Mouse (Mus musculus) stomach, embryonic 15.5 days (tissue): ENCODE results near the gene Col4a1. TPM values are rescaled to one million over a fixed set of nuclear protein-coding genes. Genes with fewer than 3 reads are reported as not detected.
A peak's percentile ranks its signal among the peaks of the same experiment; 100 is the strongest.

ENCODE experiments used
- ATAC-seq: fragments of 200-750 bp; cut with Nextera tagmentation; 2 replicates; pipeline ENCODE4 v1.8.0; 2017; ENCODE audit warnings: low read depth, moderate number of reproducible peaks, moderate TSS enrichment; ENCODE audit not compliant: insufficient read depth, low FRiP score
- H3K27ac ChIP-seq: fragments of 300-500 bp; sonication (generic); 2 replicates; pipeline ENCODE4 v1.5.1; 2015; ENCODE audit warnings: mild to moderate bottlenecking, inconsistent platforms
- H3K27me3 ChIP-seq: fragments of 300-500 bp; sonication (generic); replicated peaks from 2 replicates; pipeline ENCODE4 v1.6.1; 2015; ENCODE audit warnings: inconsistent platforms
- H3K36me3 ChIP-seq: fragments of 300-500 bp; sonication (generic); 2 replicates; pipeline ENCODE4 v1.6.1; 2015; ENCODE audit warnings: inconsistent platforms
- H3K4me1 ChIP-seq: fragments of 300-500 bp; sonication (generic); 2 replicates; pipeline ENCODE4 v1.6.1; 2015; ENCODE audit warnings: inconsistent platforms
- H3K4me2 ChIP-seq: fragments of 300-500 bp; sonication (generic); 2 replicates; pipeline ENCODE4 v1.6.1; 2015; ENCODE audit warnings: mild to moderate bottlenecking, inconsistent platforms
- H3K4me3 ChIP-seq: fragments of 300-500 bp; sonication (generic); replicated peaks from 2 replicates; pipeline ENCODE4 v1.5.1; 2015; ENCODE audit warnings: inconsistent platforms
- H3K9ac ChIP-seq: fragments of 300-500 bp; sonication (generic); 2 replicates; pipeline ENCODE4 v1.6.1; 2015; ENCODE audit warnings: inconsistent platforms
- H3K9me3 ChIP-seq: fragments of 300-500 bp; sonication (generic); 2 replicates; pipeline ENCODE4 v1.6.1; 2016; ENCODE audit warnings: inconsistent platforms
- WGBS: fragments of 180-500 bp; shearing (Covaris S2); methylation state at CpG from one replicate; pipeline ENCODE4 v1.1.7; 2015; 5-methylcytosine and 5-hydroxymethylcytosine counted together
- polyA plus RNA-seq: library from polyadenylated mRNA; unstranded; fragments of >200 nt; fragmentation: Nextera tagmentation; extraction: Ambion mirVana; gene quantifications from 2 replicates; pipeline ENCODE4 v1.2.1, GENCODE M21; 2015

Gene Col4a1
- polyA plus RNA-seq, 1 experiment from 2014 or later: 191 TPM

- Histone ChIP-seq H3K4me2 (no peak overlapping the region), H3K36me3 (peaks cover 14% of the 10 kb centered on the region), H3K4me3 (no peak overlapping the region), H3K27me3 (no peaks in the 10 kb centered on the region), H3K4me1 (peaks cover 20% of the 10 kb centered on the region; the same call in 1 of the 2 replicates), H3K9me3 (no peaks in the 10 kb centered on the region), H3K27ac (no peak overlapping the region), H3K9ac (no peak overlapping the region)
- WGBS: 45% methylated on average over 7 of the region's 7 CpGs
- no peak for ATAC-seq
Observed at GRCm38 (mm10) chr8:11248712-11249111, 63.9 kb downstream of the Col4a1 start.

GRCm38 (mm10) chr8:11241488-11241887 lies 71.1 kb downstream of the Col4a1 start:
- Histone ChIP-seq H3K36me3 (peaks cover 40% of the 10 kb centered on the region), H3K9me3 (no peaks in the 10 kb centered on the region), H3K4me1 (no peaks in the 10 kb centered on the region), H3K4me2 (no peak overlapping the region), H3K4me3 (no peak overlapping the region), H3K27me3 (no peaks in the 10 kb centered on the region), H3K9ac (no peak overlapping the region), H3K27ac (no peak overlapping the region)
- WGBS: 38% methylated on average over 2 of the region's 2 CpGs
- no peak for ATAC-seq

- Histone ChIP-seq H3K27ac (no peak overlapping the region), H3K4me2 (no peak overlapping the region), H3K36me3 (peaks cover 23% of the 10 kb centered on the region), H3K27me3 (no peaks in the 10 kb centered on the region), H3K4me3 (no peak overlapping the region), H3K9me3 (no peaks in the 10 kb centered on the region), H3K4me1 (no peaks in the 10 kb centered on the region), H3K9ac (no peak overlapping the region)
- no peak for ATAC-seq
- WGBS: 85% methylated on average over 6 of the region's 6 CpGs
Observed at GRCm38 (mm10) chr8:11234879-11235210, 77.8 kb downstream of the Col4a1 start.

GRCm38 (mm10) chr8:11234151-11234878 lies 78.3 kb downstream of the Col4a1 start:
- Histone ChIP-seq H3K36me3 (peaks cover 21% of the 10 kb centered on the region; the same call in 1 of the 2 replicates), H3K4me1 (no peaks in the 10 kb centered on the region), H3K27ac (0 out of 2 replicates have a peak overlapping the region, but pooled peaks have one; percentile 9), H3K9me3 (no peaks in the 10 kb centered on the region), H3K27me3 (no peaks in the 10 kb centered on the region), H3K4me2 (no peak overlapping the region), H3K4me3 (no peak overlapping the region), H3K9ac (no peak overlapping the region)
- WGBS: 46% methylated on average over 10 of the region's 10 CpGs
- ATAC-seq: no peak

GRCm38 (mm10) chr8:11233009-11233408 lies 79.6 kb downstream of the Col4a1 start:
- Histone ChIP-seq H3K27me3 (no peaks in the 10 kb centered on the region), H3K4me2 (no peak overlapping the region), H3K4me1 (no peaks in the 10 kb centered on the region), H3K9me3 (no peaks in the 10 kb centered on the region), H3K9ac (no peak overlapping the region), H3K27ac (no peak overlapping the region), H3K36me3 (peaks cover 17% of the 10 kb centered on the region; the same call in 1 of the 2 replicates), H3K4me3 (no peak overlapping the region)
- no peak for ATAC-seq
- WGBS: 67% methylated on average over 4 of the region's 4 CpGs

- no peak overlapping the region for H3K27ac ChIP-seq
- H3K9ac ChIP-seq: no peak overlapping the region
- peaks cover 24% of the 10 kb centered on the region; the same call in 1 of the 2 replicates for H3K36me3 ChIP-seq
- H3K4me2 ChIP-seq: no peak overlapping the region
- H3K9me3 ChIP-seq: no peaks in the 10 kb centered on the region
- WGBS: 56% methylated on average over 4 of the region's 4 CpGs
- no peaks in the 10 kb centered on the region for H3K4me1 ChIP-seq
- ATAC-seq: no peak
- H3K27me3 ChIP-seq: no peaks in the 10 kb centered on the region
- no peak overlapping the region for H3K4me3 ChIP-seq
Observed at GRCm38 (mm10) chr8:11230277-11230676, 82.3 kb downstream of the Col4a1 start.

GRCm38 (mm10) chr8:11227421-11227820 lies 85.2 kb downstream of the Col4a1 start:
- H3K9ac ChIP-seq: no peak overlapping the region
- H3K27me3 ChIP-seq: no peaks in the 10 kb centered on the region
- peaks cover 35% of the 10 kb centered on the region for H3K36me3 ChIP-seq
- WGBS: 48% methylated on average over 7 of the region's 7 CpGs
- no peaks in the 10 kb centered on the region for H3K9me3 ChIP-seq
- no peaks in the 10 kb centered on the region for H3K4me1 ChIP-seq
- H3K4me2 ChIP-seq: no peak overlapping the region
- no peak for ATAC-seq
- H3K27ac ChIP-seq: no peak overlapping the region
- no peak overlapping the region for H3K4me3 ChIP-seq

GRCm38 (mm10) chr8:11225577-11226434 lies 86.8 kb downstream of the Col4a1 start:
- no peaks in the 10 kb centered on the region for H3K4me1 ChIP-seq
- H3K4me2 ChIP-seq: no peak overlapping the region
- ATAC-seq: no peak
- H3K4me3 ChIP-seq: no peak overlapping the region
- peaks cover 34% of the 10 kb centered on the region for H3K36me3 ChIP-seq
- no peaks in the 10 kb centered on the region for H3K27me3 ChIP-seq
- 84% methylated on average over 13 of the region's 13 CpGs for WGBS
- H3K27ac ChIP-seq: no peak overlapping the region
- H3K9ac ChIP-seq: no peak overlapping the region
- no peaks in the 10 kb centered on the region for H3K9me3 ChIP-seq

- H3K36me3 ChIP-seq: peaks cover 34% of the 10 kb centered on the region
Observed at GRCm38 (mm10) chr8:11224178-11224577, 88.4 kb downstream of the Col4a1 start.

GRCm38 (mm10) chr8:11221353-11221752 lies 91.3 kb downstream of the Col4a1 start:
- Histone ChIP-seq H3K4me3 (no peak overlapping the region), H3K36me3 (peaks cover 39% of the 10 kb centered on the region), H3K4me1 (no peaks in the 10 kb centered on the region), H3K27ac (no peak overlapping the region), H3K9ac (no peak overlapping the region), H3K27me3 (no peaks in the 10 kb centered on the region), H3K4me2 (no peak overlapping the region), H3K9me3 (no peaks in the 10 kb centered on the region)
- ATAC-seq: no peak
- WGBS: 80% methylated on average over 5 of the region's 5 CpGs

More at GRCm38 (mm10) chr8:11224178-11224577, 88.4 kb downstream of the Col4a1 start:
- Histone ChIP-seq H3K4me2 (no peak overlapping the region), H3K27me3 (no peaks in the 10 kb centered on the region), H3K4me1 (no peaks in the 10 kb centered on the region), H3K4me3 (no peak overlapping the region), H3K27ac (no peak overlapping the region), H3K9ac (no peak overlapping the region), H3K9me3 (no peaks in the 10 kb centered on the region)
- 73% methylated on average over 7 of the region's 7 CpGs for WGBS
- ATAC-seq: no peak

- H3K4me3 ChIP-seq: no peak overlapping the region
- H3K36me3 ChIP-seq: peaks cover 39% of the 10 kb centered on the region
- no peak overlapping the region for H3K9ac ChIP-seq
- H3K27me3 ChIP-seq: no peaks in the 10 kb centered on the region
- H3K27ac ChIP-seq: 0 out of 2 replicates have a peak overlapping the region, but pooled peaks have one; percentile 21
- WGBS: 38% methylated on average over 6 of the region's 6 CpGs
- ATAC-seq: no peak
- H3K9me3 ChIP-seq: no peaks in the 10 kb centered on the region
- no peak overlapping the region for H3K4me2 ChIP-seq
- H3K4me1 ChIP-seq: no peaks in the 10 kb centered on the region
Observed at GRCm38 (mm10) chr8:11219282-11219681, 93.3 kb downstream of the Col4a1 start.

GRCm38 (mm10) chr8:11215231-11215630 lies 97.4 kb downstream of the Col4a1 start:
- Histone ChIP-seq H3K4me1 (no peaks in the 10 kb centered on the region), H3K27ac (no peak overlapping the region), H3K9me3 (no peaks in the 10 kb centered on the region), H3K4me3 (no peak overlapping the region), H3K9ac (no peak overlapping the region), H3K4me2 (no peak overlapping the region), H3K27me3 (no peaks in the 10 kb centered on the region), H3K36me3 (peaks cover 24% of the 10 kb centered on the region)
- peak; percentile 63 for ATAC-seq
- 34% methylated on average over 1 of the region's 1 CpGs for WGBS
